Mouse (Mus musculus): ENCODE results near the gene Nek7.

DNA sequence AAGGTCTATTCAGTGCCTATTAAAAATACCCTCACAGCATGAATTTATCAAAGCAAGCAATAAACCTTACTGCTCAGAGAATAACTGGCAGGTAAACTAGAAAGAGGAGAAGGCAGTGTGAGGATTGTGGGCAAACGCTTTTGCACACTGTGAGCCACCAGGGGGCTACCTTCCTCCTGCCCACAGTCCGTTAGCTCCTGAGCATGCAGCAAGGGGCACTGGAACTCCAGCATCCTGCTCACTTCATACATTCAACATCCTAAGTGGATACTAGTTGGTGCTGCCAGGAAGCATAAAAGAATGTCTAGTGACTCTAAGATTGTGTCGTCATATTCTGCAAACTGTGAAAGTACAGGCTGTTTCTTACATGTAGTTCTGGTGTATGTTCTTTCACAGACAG is 61.6 kb downstream of the Nek7 start:
- TF ChIP-seq CTCF (IDR thresholded peaks at IDR 0.05; ENCODE audit: borderline replicate concordance, insufficient read depth, low read length) (peak; percentile 79; the same call in 1 of the 2 replicates), POLR2A (IDR thresholded peaks at IDR 0.05; ENCODE audit: low read depth, low read length) (no peak)
